Mouse (Mus musculus): Measurements from ENCODE around the gene Pgc.

The Pgc gene

GRCm38 (mm10) chr17:47726566-47726965 is at the start of gene Pgc:
Gene Pgc, plus strand, starts transcription at chr17:47726842.
- in situ Hi-C loops (cut with MseI, MboI), result no loop called here

GRCm38 (mm10) chr17:47678238-47678637 is 48.4 kb upstream of the Pgc start:
- in situ Hi-C loops (cut with MseI, MboI), result loop anchor here in 1 of 2 experiments (5.0 kb wide), 1 partner anchor 36 kb away; no protein-coding TSS in a partner anchor

DNA sequence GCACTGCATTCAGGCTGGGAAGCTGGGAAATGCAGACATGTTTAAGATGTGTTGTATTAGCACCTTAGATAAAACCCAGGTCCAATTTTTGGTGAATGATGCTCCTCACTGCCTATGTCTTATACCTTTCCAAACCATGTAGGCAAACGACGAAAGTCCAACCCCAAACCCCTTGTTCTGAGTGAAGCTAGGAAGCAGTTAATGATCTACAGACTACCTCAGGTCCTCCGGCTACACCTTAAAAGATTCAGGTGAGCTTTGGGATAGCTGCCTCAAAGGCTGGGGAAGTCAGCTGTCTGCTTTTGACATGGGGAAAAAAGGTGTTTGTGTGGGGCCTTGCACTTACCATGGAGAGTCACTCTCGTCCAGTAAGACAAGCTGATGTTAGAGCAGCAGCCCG is 47.9 kb upstream of the Pgc start:
- in situ Hi-C loops (cut with MseI, MboI), result loop anchor here in 1 of 2 experiments (5.0 kb wide), 1 partner anchor 36 kb away; no protein-coding TSS in a partner anchor

DNA sequence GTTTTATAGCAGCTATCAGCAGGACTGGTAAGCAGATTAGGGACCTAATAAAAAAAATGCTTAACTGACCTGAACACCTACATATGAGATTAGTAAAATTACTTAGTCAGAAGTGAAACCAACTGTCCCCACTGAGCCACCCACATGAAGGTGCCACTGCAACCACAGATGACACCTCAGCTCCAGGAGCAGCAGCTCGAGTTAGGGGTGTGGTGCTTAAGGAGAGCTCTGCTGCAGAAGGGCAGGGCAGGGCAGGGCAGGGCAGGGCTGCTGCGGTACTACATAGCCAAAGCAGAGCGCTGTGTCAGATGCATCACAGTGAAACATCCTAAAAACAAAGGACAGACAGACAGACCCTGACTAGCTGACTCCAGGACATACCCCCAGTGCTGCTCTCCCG is 43.8 kb upstream of the Pgc start:
- in situ Hi-C loops (cut with MseI, MboI), result no loop called here

- in situ Hi-C loops (cut with MseI, MboI), result no loop called here
Observed at GRCm38 (mm10) chr17:47687409-47688343, 39.0 kb upstream of the Pgc start.

DNA sequence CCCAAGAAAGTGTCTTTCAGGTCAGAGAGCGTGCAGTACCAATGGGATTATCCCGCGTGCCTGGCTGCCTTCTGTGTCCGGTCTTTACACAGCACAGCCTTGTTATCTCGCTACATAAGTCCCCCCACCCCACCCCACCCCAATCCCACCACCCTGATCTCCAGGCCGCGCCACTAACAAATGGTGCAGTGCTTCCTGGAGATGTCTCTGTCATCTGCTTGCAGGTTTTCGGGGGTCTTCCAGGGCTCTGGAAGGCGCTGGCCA is 38.4 kb upstream of the Pgc start, which contains the start of gene Tomm6:
Gene Tomm6, minus strand, starts transcription at position 43 of the 264 bp plus-strand sequence.
- in situ Hi-C loops (cut with MseI, MboI), result no loop called here

- in situ Hi-C loops (cut with MseI, MboI), result no loop called here
Observed at GRCm38 (mm10) chr17:47688608-47689575, 37.8 kb upstream of the Pgc start, which contains the start of gene Frs3. Gene Frs3, plus strand, starts transcription at chr17:47689030.

GRCm38 (mm10) chr17:47689894-47690293 is 36.7 kb upstream of the Pgc start:
- in situ Hi-C loops (cut with MseI, MboI), result no loop called here

DNA sequence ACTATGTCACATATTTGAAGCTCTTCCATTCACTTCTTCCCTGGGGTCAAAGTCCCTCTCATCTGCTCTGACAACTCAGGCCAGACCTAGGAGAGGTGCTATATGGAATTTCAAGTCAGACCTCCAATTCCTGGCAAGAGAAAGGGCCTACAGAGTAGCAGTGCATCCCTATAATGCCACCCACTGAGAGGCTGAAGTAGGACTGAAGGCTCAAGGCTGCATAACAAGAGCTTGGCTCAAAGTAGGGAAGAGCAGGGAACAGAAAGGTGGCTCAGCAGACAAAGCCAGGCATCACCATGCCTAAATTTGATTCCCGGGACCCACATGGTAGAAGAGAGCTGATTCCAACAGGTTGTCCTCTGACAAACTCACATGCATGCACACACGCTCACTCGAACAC is 35.0 kb upstream of the Pgc start:
- in situ Hi-C loops (cut with MseI, MboI), result no loop called here

GRCm38 (mm10) chr17:47693671-47694441 is 32.8 kb upstream of the Pgc start:
- in situ Hi-C loops (cut with MseI, MboI), result no loop called here

GRCm38 (mm10) chr17:47694442-47694502 is 32.4 kb upstream of the Pgc start, which contains the start of gene Gm21981:
Gene Gm21981, minus strand, starts transcription at chr17:47694455.
- in situ Hi-C loops (cut with MseI, MboI), result no loop called here

DNA sequence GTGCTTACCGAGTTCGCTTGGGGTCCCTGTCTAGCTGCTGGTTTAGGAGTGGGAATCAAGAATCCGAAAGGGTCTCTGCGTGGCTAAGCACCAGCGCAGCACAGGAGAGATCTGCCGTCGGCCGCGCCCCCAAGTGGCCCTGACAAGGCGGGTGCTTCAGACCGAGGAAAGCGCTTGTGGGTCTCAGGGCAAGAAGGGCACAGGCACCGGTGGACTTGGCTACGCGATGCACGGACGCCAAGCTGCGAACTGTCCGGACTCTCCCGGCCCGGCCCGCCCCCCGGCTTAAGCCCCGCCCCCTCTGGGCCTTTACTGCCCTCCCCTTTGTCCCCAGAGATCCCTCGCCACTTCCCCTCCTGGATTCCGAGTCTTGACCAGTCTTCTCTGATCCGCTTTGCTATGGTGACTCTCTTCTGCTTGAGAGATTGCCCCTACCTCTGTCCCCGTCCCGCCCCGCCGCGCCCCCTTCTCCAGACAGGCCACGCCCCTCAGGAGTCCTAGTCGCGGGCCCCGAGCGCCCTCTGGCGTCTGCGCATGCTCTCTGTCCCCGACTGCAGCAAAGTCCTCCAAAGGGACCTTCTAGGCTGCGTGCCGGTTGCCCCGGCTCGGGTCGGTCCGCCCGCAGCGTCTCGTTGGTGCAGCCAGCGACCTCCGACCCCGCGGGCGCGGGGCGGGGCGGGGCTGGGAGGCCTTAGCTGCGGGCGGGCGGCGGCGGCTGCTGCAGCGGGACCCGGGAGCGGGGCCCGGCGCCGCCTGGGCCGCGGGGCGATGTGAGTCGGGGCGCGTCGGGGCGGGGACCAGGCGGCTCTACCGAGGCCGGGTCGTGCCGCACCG is 31.9 kb upstream of the Pgc start, which contains the start of gene Prickle4:
Gene Prickle4, minus strand, starts transcription at position 234 of the 834 bp plus-strand sequence.
- in situ Hi-C loops (cut with MseI, MboI), result no loop called here

DNA sequence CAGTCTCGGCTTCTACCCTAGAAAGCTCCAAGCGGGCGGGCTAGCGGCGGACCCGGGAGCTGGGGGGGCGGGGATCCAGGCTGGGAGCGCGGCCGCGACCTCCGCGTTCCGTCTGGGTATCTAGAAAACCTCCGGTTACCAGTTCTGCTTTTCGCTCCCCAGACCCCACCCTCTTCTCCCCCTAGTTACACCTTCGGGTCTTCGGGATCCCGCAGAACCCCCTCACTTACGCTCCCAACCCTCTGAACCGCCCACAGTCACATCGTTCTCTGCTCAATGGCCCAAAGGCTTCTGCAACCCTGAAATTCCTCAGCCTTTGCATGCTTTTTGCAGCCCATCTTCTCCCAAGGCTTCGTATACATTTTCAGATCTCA is 31.3 kb upstream of the Pgc start:
- in situ Hi-C loops (cut with MseI, MboI), result no loop called here

DNA sequence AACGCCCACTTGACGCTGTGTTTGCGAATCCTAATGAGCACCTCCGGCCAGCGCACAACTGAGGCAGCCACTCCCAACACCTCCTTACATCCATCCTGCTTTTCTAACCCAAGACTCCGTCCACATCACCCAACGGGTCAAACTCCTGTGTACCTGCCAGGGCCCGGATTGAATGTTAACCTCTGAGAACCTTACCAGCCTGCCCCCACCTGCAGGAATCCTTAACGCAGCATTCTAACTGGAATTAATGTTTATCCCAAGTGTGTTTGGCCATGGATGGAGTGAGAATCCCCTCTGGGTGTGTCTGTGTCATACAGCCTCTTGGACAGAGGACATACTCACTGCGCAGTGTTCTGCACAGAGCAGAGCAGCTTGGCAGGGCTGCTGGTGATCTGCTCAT is 28.5 kb upstream of the Pgc start:
- in situ Hi-C loops (cut with MseI, MboI), result no loop called here

GRCm38 (mm10) chr17:47699055-47699454 is 27.6 kb upstream of the Pgc start:
- in situ Hi-C loops (cut with MseI, MboI), result no loop called here

DNA sequence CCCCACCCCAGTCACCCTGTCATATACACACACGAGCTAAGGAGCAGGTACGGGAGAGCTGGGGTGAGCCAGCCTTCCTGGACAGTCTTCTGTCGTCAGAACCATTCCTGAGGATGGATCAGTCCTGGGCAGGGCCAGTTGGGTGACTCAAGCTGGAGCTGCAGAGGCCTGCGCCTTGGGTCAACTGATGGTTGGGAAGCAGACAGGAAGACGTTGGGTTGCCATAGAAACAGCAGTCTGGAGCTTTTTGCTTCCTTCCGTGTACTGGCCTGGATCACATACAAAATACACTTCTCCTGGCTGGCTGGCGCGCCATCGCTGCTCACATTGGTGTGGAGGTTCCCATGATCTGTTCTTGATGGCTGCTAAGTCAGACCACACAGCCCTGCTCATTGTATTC is 24.8 kb upstream of the Pgc start:
- in situ Hi-C loops (cut with MseI, MboI), result no loop called here

GRCm38 (mm10) chr17:47702548-47703345 is 23.9 kb upstream of the Pgc start:
- in situ Hi-C loops (cut with MseI, MboI), result no loop called here

DNA sequence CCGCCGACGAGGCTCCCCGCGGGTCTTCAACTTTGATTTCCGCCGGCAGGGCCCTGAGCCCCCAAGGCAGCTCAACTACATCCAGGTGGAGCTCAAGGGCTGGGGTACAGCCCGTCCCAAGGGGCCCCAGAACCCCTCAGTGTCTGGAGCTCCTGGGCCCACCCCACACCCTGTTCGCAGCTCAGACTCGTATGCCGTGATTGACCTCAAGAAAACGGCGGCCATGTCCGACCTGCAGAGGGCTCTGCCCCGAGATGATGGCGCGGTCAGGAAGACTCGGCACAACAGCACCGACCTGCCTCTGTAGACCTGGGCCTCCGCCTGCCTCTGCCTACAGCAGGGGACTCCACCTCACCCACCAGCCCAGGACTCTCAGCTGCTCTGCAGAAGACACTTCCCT is 23.1 kb upstream of the Pgc start:
- in situ Hi-C loops (cut with MseI, MboI), result no loop called here

DNA sequence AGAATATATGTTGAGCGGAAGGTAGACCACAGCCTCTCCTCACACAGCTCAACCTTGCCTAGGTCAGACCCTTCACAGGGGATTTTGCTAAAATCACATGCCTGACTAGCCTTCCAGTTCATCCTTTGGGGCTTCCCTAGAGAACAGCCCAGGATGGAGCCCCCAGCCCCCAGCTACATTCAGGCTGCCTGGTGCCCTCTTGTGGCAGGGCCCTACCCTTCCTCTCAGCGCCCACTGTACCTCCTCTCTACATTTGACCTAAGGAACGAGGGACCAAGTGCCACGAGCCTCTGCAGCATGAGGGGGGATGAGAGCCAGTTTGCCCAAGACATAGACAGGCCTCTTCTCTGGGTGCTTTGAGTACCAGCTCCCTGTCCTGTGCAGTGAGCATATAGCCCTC is 21.9 kb upstream of the Pgc start:
- in situ Hi-C loops (cut with MseI, MboI), result no loop called here

DNA sequence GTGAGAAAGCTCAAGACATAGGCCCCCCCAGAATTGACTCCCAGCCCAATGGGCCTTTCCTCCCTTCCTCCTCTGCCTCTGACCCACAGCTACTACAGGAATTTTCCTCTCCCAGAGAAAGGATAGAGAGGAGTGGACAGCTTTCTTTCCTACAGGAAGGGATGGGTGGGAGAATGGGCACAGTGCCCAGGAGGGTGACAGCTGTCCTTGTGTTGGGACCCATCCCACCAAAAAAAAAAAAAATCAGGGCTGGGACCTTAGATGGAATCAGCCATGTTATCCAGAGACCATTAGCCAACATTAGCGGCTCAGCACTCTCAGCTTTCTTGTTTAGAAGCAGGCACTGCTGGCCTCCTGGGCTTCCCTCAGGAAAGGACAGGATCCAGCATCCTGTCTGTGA is 20.4 kb upstream of the Pgc start:
- in situ Hi-C loops (cut with MseI, MboI), result no loop called here
